Mouse (Mus musculus) CH12.LX (cell line): ENCODE results near the gene Tmem132d.

ENCODE experiments used
- CTCF ChIP-seq, 2 experiments: IDR thresholded peaks in 1 of 2; conservative IDR thresholded peaks in 1 of 2; 2 replicates each; pipeline ENCODE4 v1.5.1; 2011 to 2012; ENCODE audit warnings: low read depth in 2 of 2, low read length in 2 of 2, improper control_type of control experiment in 1 of 2, inconsistent platforms in 1 of 2, mild to moderate bottlenecking in 1 of 2, moderate library complexity in 1 of 2
- E2F4 ChIP-seq: IDR thresholded peaks from 2 replicates; pipeline ENCODE4 v1.6.1; 2011; ENCODE audit warnings: low read depth, low read length, improper control_type of control experiment; ENCODE audit not compliant: insufficient replicate concordance
- EP300 ChIP-seq: IDR thresholded peaks from 2 replicates; pipeline ENCODE4 v1.6.1; 2011; ENCODE audit warnings: low read length, improper control_type of control experiment
- JUN ChIP-seq: IDR thresholded peaks from 2 replicates; pipeline ENCODE4 v1.6.1; 2011; ENCODE audit warnings: low read depth, mild to moderate bottlenecking, low read length, improper control_type of control experiment, moderate library complexity; ENCODE audit not compliant: insufficient read depth
- MAFK ChIP-seq: IDR thresholded peaks from 2 replicates; pipeline ENCODE4 v1.6.1; 2011; ENCODE audit warnings: low read length, improper control_type of control experiment; ENCODE audit not compliant: insufficient replicate concordance
- MAX ChIP-seq: IDR thresholded peaks from 2 replicates; pipeline ENCODE4 v1.6.1; 2011; ENCODE audit warnings: low read length, improper control_type of control experiment
- POLR2A ChIP-seq: IDR thresholded peaks from 2 replicates; pipeline ENCODE4 v1.6.1; 2011; ENCODE audit warnings: low read depth, mild to moderate bottlenecking, improper control_type of control experiment, low read length
- RCOR1 ChIP-seq: conservative IDR thresholded peaks from 2 replicates; pipeline ENCODE4 v1.6.1; 2012; ENCODE audit warnings: low read depth, mild to moderate bottlenecking, inconsistent platforms, low read length, improper control_type of control experiment
- TBP ChIP-seq: conservative IDR thresholded peaks from 2 replicates; pipeline ENCODE4 v1.6.1; 2011; ENCODE audit warnings: low read depth, low read length, improper control_type of control experiment
- UBTF ChIP-seq: IDR thresholded peaks from 2 replicates; pipeline ENCODE4 v1.6.1; 2012; ENCODE audit warnings: low read depth, mild to moderate bottlenecking, inconsistent platforms, low read length, improper control_type of control experiment, moderate library complexity
- USF1 ChIP-seq: IDR thresholded peaks from 2 replicates; pipeline ENCODE4 v1.6.1; 2014; ENCODE audit warnings: low read depth, mild to moderate bottlenecking, inconsistent platforms, low read length, improper control_type of control experiment
- ZMIZ1 ChIP-seq: IDR thresholded peaks from 2 replicates; pipeline ENCODE4 v1.6.1; 2012; ENCODE audit warnings: low read depth, mild to moderate bottlenecking, inconsistent platforms, low read length, improper control_type of control experiment
- ZNF384 ChIP-seq: IDR thresholded peaks from 2 replicates; pipeline ENCODE4 v1.6.1; 2012; ENCODE audit warnings: low read depth, low read length, improper control_type of control experiment, inconsistent platforms

GRCm38 (mm10) chr5:127924106-127924505 is 508.8 kb downstream of the Tmem132d start:
- TF ChIP-seq CTCF (conservative IDR thresholded peaks at IDR 0.05 in 1 of 2, IDR thresholded peaks at IDR 0.05 in 1 of 2; ENCODE audit: low read depth in 2 of 2, low read length in 2 of 2) (no peak), MAFK (no peak), JUN (no peak), TBP (no peak), EP300 (no peak), RCOR1 (no peak), ZNF384 (no peak), ZMIZ1 (no peak), USF1 (no peak), POLR2A (no peak), UBTF (no peak), E2F4 (no peak), MAX (no peak)
